Mouse (Mus musculus) MEL (cell line): ENCODE data around the gene Ces2g. TPM values are rescaled to one million over a fixed set of nuclear protein-coding genes. Genes with fewer than 3 reads are reported as not detected.

Source experiments
- DNase-seq: peaks from one replicate; pipeline ENCODE4 v3.0.0; 2011; ENCODE audit warnings: low read depth, low spot score
- H3K27ac ChIP-seq: 2 replicates; pipeline ENCODE4 v1.5.1; 2012; ENCODE audit warnings: low read depth, mild to moderate bottlenecking, control low read depth, low read length, moderate library complexity; ENCODE audit not compliant: control insufficient read depth
- H3K27me3 ChIP-seq, 2 experiments: fragments of 150-350 bp in 1 of 2; sonication (generic) in 1 of 2; 2 replicates each; pipeline ENCODE4 v1.6.1; 2012; ENCODE audit warnings: low read length in 2 of 2, mild to moderate bottlenecking in 2 of 2, improper control_type of control experiment in 1 of 2, moderate library complexity in 1 of 2; ENCODE audit not compliant: insufficient read depth in 2 of 2, control insufficient read depth in 1 of 2
- H3K36me3 ChIP-seq, 2 experiments: 2 replicates each; pipeline ENCODE4 v1.6.1; 2012 to 2014; ENCODE audit warnings: low read length in 2 of 2, improper control_type of control experiment in 1 of 2, inconsistent platforms in 1 of 2, mild to moderate bottlenecking in 1 of 2; ENCODE audit not compliant: insufficient read depth in 2 of 2, control insufficient read depth in 1 of 2
- H3K4me1 ChIP-seq, 2 experiments: fragments of 150-350 bp in 1 of 2; sonication (generic) in 1 of 2; 2 replicates each; pipeline ENCODE4 v1.6.1; 2012; ENCODE audit warnings: low read length in 2 of 2, improper control_type of control experiment in 1 of 2, mild to moderate bottlenecking in 1 of 2; ENCODE audit not compliant: insufficient read depth in 2 of 2, control insufficient read depth in 1 of 2
- H3K4me3 ChIP-seq, 2 experiments: fragments of 150-350 bp in 1 of 2; sonication (generic) in 1 of 2; 2 replicates each; pipeline ENCODE4 v1.5.1; 2012; ENCODE audit warnings: low read depth in 2 of 2, low read length in 2 of 2, mild to moderate bottlenecking in 2 of 2, moderate library complexity in 2 of 2, control low read depth in 1 of 2, improper control_type of control experiment in 1 of 2; ENCODE audit not compliant: control insufficient read depth in 1 of 2, insufficient read depth in 1 of 2
- H3K79me2 ChIP-seq: 2 replicates; pipeline ENCODE4 v1.6.1; 2012; ENCODE audit warnings: mild to moderate bottlenecking, low read length, moderate library complexity; ENCODE audit not compliant: control insufficient read depth, poor library complexity, insufficient read depth
- H3K9ac ChIP-seq: 2 replicates; pipeline ENCODE4 v1.6.1; 2012; ENCODE audit warnings: low read depth, mild to moderate bottlenecking, control low read depth, low read length, moderate library complexity; ENCODE audit not compliant: control insufficient read depth, poor library complexity, severe bottlenecking
- H3K9me3 ChIP-seq: fragments of 150-350 bp; sonication (generic); replicated peaks from 2 replicates; pipeline ENCODE4 v1.6.1; 2012; ENCODE audit warnings: mild to moderate bottlenecking, low read length, improper control_type of control experiment, moderate library complexity; ENCODE audit not compliant: insufficient read depth
- BHLHE40 ChIP-seq: IDR thresholded peaks from 2 replicates; pipeline ENCODE4 v1.6.1; 2012; ENCODE audit warnings: low read depth, mild to moderate bottlenecking, inconsistent platforms, low read length, improper control_type of control experiment, borderline replicate concordance
- CTCF ChIP-seq, 3 experiments: IDR thresholded peaks in 2 of 3; conservative IDR thresholded peaks in 1 of 3; 2 replicates each; pipeline ENCODE4 v1.5.1; 2011 to 2012; ENCODE audit warnings: low read length in 3 of 3, low read depth in 2 of 3, mild to moderate bottlenecking in 2 of 3, improper control_type of control experiment in 1 of 3, inconsistent platforms in 1 of 3, mixed read lengths in 1 of 3, moderate library complexity in 1 of 3; ENCODE audit not compliant: control insufficient read depth in 1 of 3, insufficient read depth in 1 of 3, poor library complexity in 1 of 3, severe bottlenecking in 1 of 3
- E2F4 ChIP-seq: IDR thresholded peaks from 2 replicates; pipeline ENCODE4 v1.6.1; 2011; ENCODE audit warnings: low read depth, low read length, improper control_type of control experiment, borderline replicate concordance
- EP300 ChIP-seq, 2 experiments: IDR thresholded peaks; 2 replicates each; pipeline ENCODE4 v1.6.1; 2011; ENCODE audit warnings: improper control_type of control experiment in 2 of 2, low read length in 2 of 2, low read depth in 1 of 2, mild to moderate bottlenecking in 1 of 2
- GABPA ChIP-seq: IDR thresholded peaks from 2 replicates; pipeline ENCODE4 v1.6.1; 2012; ENCODE audit warnings: low read depth, mild to moderate bottlenecking, inconsistent platforms, low read length, improper control_type of control experiment, moderate library complexity
- RAD21 ChIP-seq: IDR thresholded peaks from 2 replicates; pipeline ENCODE4 v1.6.1; 2011; ENCODE audit warnings: mild to moderate bottlenecking, low read depth, low read length, improper control_type of control experiment
- SMC3 ChIP-seq: IDR thresholded peaks from 2 replicates; pipeline ENCODE4 v1.6.1; 2011; ENCODE audit warnings: low read depth, low read length, improper control_type of control experiment
- UBTF ChIP-seq: IDR thresholded peaks from 2 replicates; pipeline ENCODE4 v1.6.1; 2012; ENCODE audit warnings: low read depth, mild to moderate bottlenecking, inconsistent platforms, low read length, improper control_type of control experiment, moderate library complexity, borderline replicate concordance; ENCODE audit not compliant: insufficient read depth
- USF1 ChIP-seq: IDR thresholded peaks from 2 replicates; pipeline ENCODE4 v1.6.1; 2014; ENCODE audit warnings: low read depth, mild to moderate bottlenecking, inconsistent platforms, low read length, improper control_type of control experiment, moderate library complexity
- ZC3H11A ChIP-seq: IDR thresholded peaks from 2 replicates; pipeline ENCODE4 v1.6.1; 2012; ENCODE audit warnings: low read depth, mild to moderate bottlenecking, inconsistent platforms, low read length, improper control_type of control experiment
- ZNF384 ChIP-seq: IDR thresholded peaks from 2 replicates; pipeline ENCODE4 v1.6.1; 2012; ENCODE audit warnings: low read depth, mild to moderate bottlenecking, inconsistent platforms, low read length, improper control_type of control experiment
- polyA plus RNA-seq, 2 experiments: library from polyadenylated mRNA; stranded (reverse) in 1 of 2; unstranded in 1 of 2; fragments of >175 nt in 1 of 2; fragments of >200 nt in 1 of 2; gene quantifications; 2 replicates each; pipeline versions ENCODE4 v1.2.1 to v1.2.4; 2012; ENCODE audit warnings: low replicate concordance in 2 of 2, low read depth in 1 of 2; ENCODE audit not compliant: insufficient read length in 2 of 2, insufficient read depth in 1 of 2, missing spikeins in 1 of 2
- total RNA-seq: library from RNA; depleted of rRNA; stranded (reverse); fragments of 300-350 nt; gene quantifications from 2 replicates; pipeline ENCODE4 v1.2.3, GENCODE M21; 2012

Gene Ces2g
- total and polyA plus RNA-seq, 3 experiments = 105 to 195 TPM; not detected in 1

- TF ChIP-seq ZC3H11A (no peak), ZNF384 (no peak), E2F4 (no peak)
- TF ChIP-seq, all 39 proteins: peak for 24
Observed at GRCm38 (mm10) chr8:104961537-104961961, at the start of gene Ces2g (continued).

GRCm38 (mm10) chr8:104925972-104926596 is 35.4 kb upstream of the Ces2g start, which contains the start of gene Ces2e:
TSS of gene Ces2e (plus strand) at chr8:104926260.
- no peaks in the 10 kb centered on the region for H3K79me2 ChIP-seq
- no peaks in the 10 kb centered on the region for H3K9me3 ChIP-seq
- peaks cover 0 to 2% of the 10 kb centered on the region in 2 experiments; a peak in 3 of 4 replicates for H3K27me3 ChIP-seq
- H3K27ac ChIP-seq = no peak within 1 kb of the TSS
- H3K9ac ChIP-seq = no peak within 1 kb of the TSS
- H3K4me3 ChIP-seq = no peak within 1 kb of the TSS
- no peaks in the 10 kb centered on the region for H3K4me1 ChIP-seq
- no peaks in the 10 kb centered on the region for H3K36me3 ChIP-seq
- TF ChIP-seq ZC3H11A (no peak), UBTF (no peak), CTCF (IDR thresholded peaks at IDR 0.05 in 2 of 3, conservative IDR thresholded peaks at IDR 0.05 in 1 of 3; ENCODE audit: control insufficient read depth in 1 of 3, insufficient read depth in 1 of 3, low read depth in 2 of 3, low read length in 3 of 3, poor library complexity in 1 of 3, severe bottlenecking in 1 of 3) (no peak)
- no peak for DNase-seq

GRCm38 (mm10) chr8:104927301-104927700 is 34.2 kb upstream of the Ces2g start:
- no peak for TF ChIP-seq BHLHE40
- no peak for TF ChIP-seq USF1
- no peaks in the 10 kb centered on the region for H3K36me3 ChIP-seq
- no peak overlapping the region for H3K27ac ChIP-seq

GRCm38 (mm10) chr8:104944665-104945064 is 16.9 kb upstream of the Ces2g start:
- no peak overlapping the region for H3K9ac ChIP-seq
- no peak for DNase-seq
- no peaks in the 10 kb centered on the region for H3K79me2 ChIP-seq
- no peaks in the 10 kb centered on the region for H3K4me1 ChIP-seq
- no peak overlapping the region for H3K4me3 ChIP-seq
- H3K27me3 ChIP-seq = peaks cover 0 to 5% of the 10 kb centered on the region in 2 experiments; a peak in 3 of 4 replicates
- no peaks in the 10 kb centered on the region for H3K9me3 ChIP-seq
- H3K27ac ChIP-seq = no peak overlapping the region
- peak; percentile 17 for TF ChIP-seq RAD21
- TF ChIP-seq SMC3 = peak; percentile 39; the same call in 1 of the 2 replicates
- no peak for TF ChIP-seq GABPA
- TF ChIP-seq ZC3H11A = 0 out of 2 replicates have a peak, but pooled peaks have one; percentile 9
- TF ChIP-seq CTCF (IDR thresholded peaks at IDR 0.05 in 2 of 3, conservative IDR thresholded peaks at IDR 0.05 in 1 of 3; ENCODE audit: control insufficient read depth in 1 of 3, insufficient read depth in 1 of 3, low read depth in 2 of 3, low read length in 3 of 3, poor library complexity in 1 of 3, severe bottlenecking in 1 of 3) = peak in 1 of 3 experiments; percentile 18; a peak in 1 of 6 replicates
- no peak for TF ChIP-seq EP300 (IDR thresholded peaks at IDR 0.05; ENCODE audit: low read depth in 1 of 2, low read length in 2 of 2)
- no peaks in the 10 kb centered on the region for H3K36me3 ChIP-seq

More at GRCm38 (mm10) chr8:104927301-104927700, 34.2 kb upstream of the Ces2g start:
- no peak for DNase-seq
- Histone ChIP-seq H3K79me2 (no peaks in the 10 kb centered on the region), H3K4me1 (no peaks in the 10 kb centered on the region), H3K9ac (no peak overlapping the region), H3K4me3 (no peak overlapping the region), H3K27me3 (peaks cover 0 to 5% of the 10 kb centered on the region in 2 experiments; a peak in 3 of 4 replicates), H3K9me3 (no peaks in the 10 kb centered on the region)
